Mouse (Mus musculus) lung, postnatal 36 days (tissue): ENCODE results near the gene Lonp2.

Experiments used
- DNase-seq: peaks from one replicate; pipeline ENCODE4 v3.0.0; 2022; ENCODE audit warnings: mixed read lengths

Gene Lonp2

GRCm38 (mm10) chr8:86756948-86757733 is 133.3 kb downstream of the Lonp2 start:
- peak; percentile 79 for DNase-seq

GRCm38 (mm10) chr8:86758651-86759050 is 134.8 kb downstream of the Lonp2 start:
- no peak for DNase-seq

DNA sequence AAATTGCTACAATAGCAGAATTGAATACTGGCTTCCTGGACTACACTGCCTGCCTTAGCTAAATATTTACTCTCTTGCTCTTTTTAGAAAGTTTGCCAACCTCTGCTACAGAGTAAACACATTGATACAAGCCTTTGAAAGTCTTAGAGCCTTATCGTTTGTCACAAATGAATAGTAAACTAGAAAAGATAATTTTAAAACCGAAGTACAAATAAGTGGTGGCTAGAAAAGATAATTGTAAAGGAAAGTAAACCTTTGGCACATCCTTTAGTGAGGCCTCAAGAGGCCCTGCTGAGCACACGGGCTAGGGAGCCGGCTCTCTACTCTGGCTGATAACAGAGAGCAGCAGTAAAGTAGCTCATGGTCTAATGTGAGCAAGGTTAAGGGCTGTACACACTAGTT is 135.2 kb downstream of the Lonp2 start:
- peak; percentile 42 for DNase-seq

GRCm38 (mm10) chr8:86760746-86761145 is 136.9 kb downstream of the Lonp2 start:
- no peak for DNase-seq

- DNase-seq, result no peak
Observed at GRCm38 (mm10) chr8:86762806-86763205, 139.0 kb downstream of the Lonp2 start.

GRCm38 (mm10) chr8:86765155-86765554 is 141.3 kb downstream of the Lonp2 start:
- DNase-seq, result no peak

DNA sequence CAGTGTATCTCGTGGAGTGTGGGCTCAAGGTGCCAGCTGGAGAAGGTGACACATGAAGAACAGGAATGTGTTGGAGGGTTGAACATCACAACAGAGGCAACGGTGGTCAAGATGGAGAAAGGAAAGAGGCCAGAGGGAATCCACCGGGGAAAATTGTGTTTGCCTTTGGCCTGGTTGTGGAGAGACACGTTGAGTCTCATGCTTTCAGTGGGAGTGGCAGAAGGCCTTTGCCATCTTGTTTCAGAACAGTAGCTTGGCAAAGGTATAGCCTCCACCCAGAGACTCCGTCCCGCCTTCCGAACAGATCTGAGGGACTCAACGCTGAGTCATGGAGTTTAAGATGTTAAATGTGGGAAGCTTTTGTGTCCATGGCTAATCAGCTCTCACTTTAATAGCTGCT is 141.8 kb downstream of the Lonp2 start:
- DNase-seq, result no peak

DNA sequence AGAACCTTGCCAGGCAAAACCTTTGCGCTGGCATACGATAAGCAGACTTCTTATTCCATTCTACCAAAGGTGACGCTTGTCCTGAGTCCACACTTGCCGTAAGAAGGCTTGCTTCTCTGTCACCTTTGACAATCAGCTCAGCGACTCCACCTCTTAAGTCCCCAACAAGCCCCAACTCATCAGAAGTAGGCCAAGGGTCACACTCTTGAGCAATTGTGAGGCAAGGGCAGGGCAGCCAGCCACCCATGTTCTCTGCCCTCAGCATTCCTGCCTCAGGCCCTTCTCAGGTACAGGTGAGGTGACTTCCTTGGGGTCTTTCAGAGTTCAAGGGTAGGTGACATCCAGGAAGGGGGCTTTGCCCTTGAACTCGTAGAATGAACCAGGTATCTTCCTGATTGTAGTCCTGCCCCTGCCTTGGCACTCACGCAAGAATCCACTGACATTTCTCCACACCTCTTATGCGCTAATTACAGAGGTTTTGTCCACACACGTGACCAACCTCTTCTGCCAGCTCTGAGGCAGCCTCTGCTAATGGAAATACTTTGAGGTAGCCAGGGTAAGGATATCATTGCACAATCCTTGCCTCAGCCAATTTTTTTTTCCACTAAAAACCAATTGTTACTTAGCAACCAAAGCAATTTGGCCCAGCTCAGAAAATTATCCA is 142.8 kb downstream of the Lonp2 start:
- peak; percentile 87 for DNase-seq

DNA sequence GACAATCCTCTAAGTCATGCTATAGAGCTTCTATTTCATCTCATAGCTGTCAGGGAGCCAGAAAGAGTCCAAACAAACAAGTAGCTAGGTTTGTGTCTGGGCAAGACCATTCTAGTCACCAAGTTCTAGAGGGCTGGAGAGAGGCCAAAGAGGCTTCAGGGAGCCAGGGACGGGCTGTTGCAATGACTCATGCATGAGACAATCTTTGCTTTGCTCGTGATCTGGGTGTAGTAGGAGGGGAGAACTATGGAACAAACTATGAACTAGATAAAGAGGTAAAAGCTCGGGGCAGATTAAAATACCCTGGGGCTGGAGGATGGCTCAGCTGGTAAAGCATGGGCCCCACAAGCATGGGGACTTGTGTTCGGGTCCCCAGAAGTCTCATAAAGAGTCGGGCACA is 144.7 kb downstream of the Lonp2 start:
- peak; percentile 82 for DNase-seq

DNA sequence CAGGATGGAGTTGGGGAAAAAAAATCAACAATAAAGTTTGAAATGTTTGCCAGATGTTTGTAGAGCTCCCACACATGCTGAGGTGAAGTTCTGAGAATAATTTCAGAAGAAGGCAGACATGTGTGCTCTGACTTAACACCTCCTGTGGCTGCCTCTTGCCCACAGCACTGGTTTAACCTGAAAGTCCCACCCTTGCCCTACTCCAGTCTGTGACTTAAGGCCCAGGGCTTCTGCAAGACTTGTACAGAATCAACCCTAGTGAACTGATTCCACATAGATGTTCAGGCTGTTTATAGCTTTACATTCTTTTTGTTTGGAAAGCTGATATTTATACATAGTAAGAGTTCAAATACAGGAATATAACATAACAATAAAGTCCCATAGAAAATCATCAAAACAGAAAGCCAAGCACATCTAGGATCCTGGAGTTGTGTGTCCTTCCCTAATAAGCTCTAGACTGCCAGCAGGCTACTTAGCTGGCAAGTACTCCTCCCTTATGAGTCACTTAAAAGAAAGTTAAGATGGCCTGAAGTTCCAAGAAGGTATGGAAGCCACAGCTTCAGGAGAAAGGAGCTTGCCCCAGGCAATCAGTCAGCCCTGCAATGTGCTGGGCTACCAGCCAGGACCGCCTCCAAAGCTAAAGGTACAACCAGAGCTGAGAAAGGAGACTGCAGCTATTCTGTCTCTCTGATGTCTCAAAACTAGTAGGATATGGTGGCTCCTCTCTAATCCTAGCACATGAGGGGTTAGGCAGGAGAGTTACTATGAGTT is 146.3 kb downstream of the Lonp2 start:
- no peak for DNase-seq
